Mouse (Mus musculus) left cerebral cortex, adult 6 months (tissue): ENCODE data around the gene Cntd1. TPM values are rescaled to one million over a fixed set of nuclear protein-coding genes. Genes with fewer than 3 reads are reported as not detected.

Source experiments
- long read RNA-seq, 2 experiments: library from polyadenylated mRNA; unstranded; transcript quantifications; one replicate each; pipeline ENCODE4 v2.0.0; 2019 to 2020
- polyA plus RNA-seq: library from polyadenylated mRNA; unstranded; fragments of <200 nt; fragmentation: Nextera tagmentation; gene quantifications from 2 replicates; pipeline ENCODE4 v1.2.3, GENCODE M21; 2021

Gene Cntd1
- 0.15 and 0.36 TPM in 2 replicates for polyA plus RNA-seq
- long read RNA-seq, experiment 1, partial matches to known transcripts, result 1 of 6 reads
- long read RNA-seq, experiment 1, other reads (novel, unspliced or antisense), result 1 of 6 reads
- long read RNA-seq, experiment 2, result 0 reads

GRCm38 (mm10) chr11:101278223-101279192, at the start of gene Cntd1, which contains the start of gene Coa3:
Gene Cntd1, plus strand, starts transcription at chr11:101279012.
Gene Coa3, minus strand, starts transcription at chr11:101279114.

GRCm38 (mm10) chr11:101245855-101246701, 32.7 kb upstream of the Cntd1 start, which contains the start of gene Ramp2:
Gene Ramp2, plus strand, starts transcription at chr11:101246028.

GRCm38 (mm10) chr11:101253613-101254389, 25.0 kb upstream of the Cntd1 start, which contains the start of gene Vps25:
Gene Vps25, plus strand, starts transcription at chr11:101253707.

GRCm38 (mm10) chr11:101259948-101260825, 18.6 kb upstream of the Cntd1 start, which contains the start of gene Wnk4:
Gene Wnk4, plus strand, starts transcription at chr11:101260567.

GRCm38 (mm10) chr11:101302004-101302798, 23.4 kb downstream of the Cntd1 start, which contains the start of gene Becn1:
Gene Becn1, minus strand, starts transcription at chr11:101302286.

GRCm38 (mm10) chr11:101315665-101316500, 37.1 kb downstream of the Cntd1 start, which contains the start of gene Psme3:
Gene Psme3, plus strand, starts transcription at chr11:101316213.

GRCm38 (mm10) chr11:101324763-101325162, 46.0 kb downstream of the Cntd1 start, which contains the start of gene Aoc2:
Gene Aoc2, plus strand, starts transcription at chr11:101325063.

GRCm38 (mm10) chr11:101330371-101330924, 51.6 kb downstream of the Cntd1 start, which contains the start of gene Aoc3:
Gene Aoc3, plus strand, starts transcription at chr11:101330605.

Other genes with a start within 250 kb of the Cntd1 start
- gene Naglu, start 209.0 kb upstream of the Cntd1 start, polyA plus RNA-seq, result 8.0 and 9.5 TPM in 2 replicates
- 0.25 and 0.35 TPM in 2 replicates for gene Hsd17b1, start 200.6 kb upstream of the Cntd1 start, polyA plus RNA-seq
- 25.0 and 31.6 TPM in 2 replicates for gene Coasy, start 196.4 kb upstream of the Cntd1 start, polyA plus RNA-seq
- 62.2 and 75.9 TPM in 2 replicates for gene Mlx, start 191.7 kb upstream of the Cntd1 start, polyA plus RNA-seq
- gene Psmc3ip, start 183.6 kb upstream of the Cntd1 start, polyA plus RNA-seq, result 4.4 and 5.9 TPM in 2 replicates
- 5.9 and 10.3 TPM in 2 replicates for gene Retreg3, start 159.1 kb upstream of the Cntd1 start, polyA plus RNA-seq
- 62.3 and 62.7 TPM in 2 replicates for gene Tubg1, start 159.1 kb upstream of the Cntd1 start, polyA plus RNA-seq
- 58.6 and 65.3 TPM in 2 replicates for gene Tubg2, start 123.1 kb upstream of the Cntd1 start, polyA plus RNA-seq
- gene Cntnap1, start 108.5 kb upstream of the Cntd1 start, polyA plus RNA-seq, result 12.1 and 20.2 TPM in 2 replicates
- gene Plekhh3, start 107.7 kb upstream of the Cntd1 start, polyA plus RNA-seq, result 0.76 and 6.3 TPM in 2 replicates
- gene Ccr10, start 103.6 kb upstream of the Cntd1 start, polyA plus RNA-seq, result 0.28 and 0.29 TPM in 2 replicates
- 26.3 and 27.6 TPM in 2 replicates for gene Ezh1, start 52.5 kb upstream of the Cntd1 start, polyA plus RNA-seq
- 38.8 and 57.1 TPM in 2 replicates for gene Ramp2, start 33.0 kb upstream of the Cntd1 start, polyA plus RNA-seq
- gene Vps25, start 25.3 kb upstream of the Cntd1 start, polyA plus RNA-seq, result 144 and 179 TPM in 2 replicates
- 1.5 TPM in 2 replicates for gene Wnk4, start 18.4 kb upstream of the Cntd1 start, polyA plus RNA-seq
- 362 and 483 TPM in 2 replicates for gene Coa3, start 102 bp downstream of the Cntd1 start, polyA plus RNA-seq
- gene Becn1, start 23.3 kb downstream of the Cntd1 start, polyA plus RNA-seq, result 156 and 197 TPM in 2 replicates
- 11.3 and 48.6 TPM in 2 replicates for gene Psme3, start 37.2 kb downstream of the Cntd1 start, polyA plus RNA-seq
- gene Aoc2, start 46.1 kb downstream of the Cntd1 start, polyA plus RNA-seq, result 0.15 and 0.30 TPM in 2 replicates
- 0.05 and 0.20 TPM in 2 replicates for gene Aoc3, start 51.6 kb downstream of the Cntd1 start, polyA plus RNA-seq
- not detected in 2 replicates for gene G6pc, start 88.5 kb downstream of the Cntd1 start, polyA plus RNA-seq
- gene Aarsd1, start 138.6 kb downstream of the Cntd1 start, polyA plus RNA-seq, result 68.9 and 83.8 TPM in 2 replicates
- gene Gm27029, start 145.8 kb downstream of the Cntd1 start, polyA plus RNA-seq, result 7.0 and 10.9 TPM in 2 replicates
- 21.0 and 21.8 TPM in 2 replicates for gene Rundc1, start 146.1 kb downstream of the Cntd1 start, polyA plus RNA-seq
- 7.0 and 7.1 TPM in 2 replicates for gene Ptges3l, start 146.3 kb downstream of the Cntd1 start, polyA plus RNA-seq
- gene Rpl27, start 163.3 kb downstream of the Cntd1 start, polyA plus RNA-seq, result 879 and 1,140 TPM in 2 replicates
- 5.2 and 5.3 TPM in 2 replicates for gene Ifi35, start 169.4 kb downstream of the Cntd1 start, polyA plus RNA-seq
- gene Rnd2, start 186.0 kb downstream of the Cntd1 start, polyA plus RNA-seq, result 29.1 and 36.8 TPM in 2 replicates
- 5.8 and 14.4 TPM in 2 replicates for gene Vat1, start 187.2 kb downstream of the Cntd1 start, polyA plus RNA-seq